Mouse (Mus musculus): Measurements from ENCODE around the gene Dennd6a. TPM values are rescaled to one million over a fixed set of nuclear protein-coding genes. Genes with fewer than 3 reads are reported as not detected.

Dennd6a gene
- polyA plus RNA-seq, 1 experiment = 15.8 TPM

- WGBS = 89% methylated on average over 7 of the region's 7 CpGs
- no peak for TF ChIP-seq POLR2A (IDR thresholded peaks at IDR 0.05; ENCODE audit: borderline replicate concordance, extremely low read depth, low read depth, low read length)
- no peak for TF ChIP-seq CTCF (IDR thresholded peaks at IDR 0.05; ENCODE audit: insufficient read depth, low read length)
Observed at GRCm38 (mm10) chr14:26595167-26595566, 21.5 kb downstream of the Dennd6a start.

GRCm38 (mm10) chr14:26595695-26596365, 22.2 kb downstream of the Dennd6a start:
- no peak for TF ChIP-seq CTCF (IDR thresholded peaks at IDR 0.05; ENCODE audit: insufficient read depth, low read length)

More at GRCm38 (mm10) chr14:26595167-26595566, 21.5 kb downstream of the Dennd6a start:
- Histone ChIP-seq H3K4me1 (ENCODE audit: control insufficient read depth, insufficient read depth, low read length) (no peaks in the 10 kb centered on the region; the same call in 1 of the 2 replicates), H3K4me3 (replicated peaks; ENCODE audit: extremely low read depth, low read depth, low read length) (no peak overlapping the region)
- DNase-seq = no peak

GRCm38 (mm10) chr14:26605354-26605753, 31.7 kb downstream of the Dennd6a start:
- TF ChIP-seq POLR2A (IDR thresholded peaks at IDR 0.05; ENCODE audit: borderline replicate concordance, extremely low read depth, low read depth, low read length) (no peak), CTCF (IDR thresholded peaks at IDR 0.05; ENCODE audit: insufficient read depth, low read length) (no peak)
- no peak for DNase-seq
- Histone ChIP-seq H3K4me1 (ENCODE audit: control insufficient read depth, insufficient read depth, low read length) (no peaks in the 10 kb centered on the region), H3K4me3 (replicated peaks; ENCODE audit: extremely low read depth, low read depth, low read length) (no peak overlapping the region)
- WGBS = 64% methylated on average over 4 of the region's 4 CpGs

More at GRCm38 (mm10) chr14:26595695-26596365, 22.2 kb downstream of the Dennd6a start:
- WGBS = 43% methylated on average over 5 of the region's 5 CpGs
- DNase-seq = no peak
- no peaks in the 10 kb centered on the region; the same call in 1 of the 2 replicates for H3K4me1 ChIP-seq (ENCODE audit: control insufficient read depth, insufficient read depth, low read length)
- no peak overlapping the region for H3K4me3 ChIP-seq (replicated peaks; ENCODE audit: extremely low read depth, low read depth, low read length)

GRCm38 (mm10) chr14:26609674-26610073, 36.0 kb downstream of the Dennd6a start:
- no peak for TF ChIP-seq CTCF (IDR thresholded peaks at IDR 0.05; ENCODE audit: insufficient read depth, low read length)
- TF ChIP-seq POLR2A (IDR thresholded peaks at IDR 0.05; ENCODE audit: borderline replicate concordance, extremely low read depth, low read depth, low read length) = no peak
- WGBS = 94% methylated on average over 1 of the region's 1 CpGs
- no peak for DNase-seq
- Histone ChIP-seq H3K4me3 (replicated peaks; ENCODE audit: extremely low read depth, low read depth, low read length) (no peak overlapping the region), H3K4me1 (ENCODE audit: control insufficient read depth, insufficient read depth, low read length) (no peaks in the 10 kb centered on the region)

- no peak overlapping the region for H3K4me3 ChIP-seq (replicated peaks; ENCODE audit: extremely low read depth, low read depth, low read length)
- WGBS = 85% methylated on average over 4 of the region's 4 CpGs
- TF ChIP-seq CTCF (IDR thresholded peaks at IDR 0.05; ENCODE audit: insufficient read depth, low read length) = no peak
- TF ChIP-seq POLR2A (IDR thresholded peaks at IDR 0.05; ENCODE audit: borderline replicate concordance, extremely low read depth, low read depth, low read length) = no peak
Observed at GRCm38 (mm10) chr14:26610689-26611088, 37.0 kb downstream of the Dennd6a start.

GRCm38 (mm10) chr14:26625301-26625700, 51.6 kb downstream of the Dennd6a start:
- Histone ChIP-seq H3K4me3 (replicated peaks; ENCODE audit: extremely low read depth, low read depth, low read length) (no peak overlapping the region), H3K4me1 (ENCODE audit: control insufficient read depth, insufficient read depth, low read length) (no peaks in the 10 kb centered on the region; the same call in 1 of the 2 replicates)
- no peak for DNase-seq
- WGBS = 54% methylated on average over 4 of the region's 4 CpGs
- TF ChIP-seq CTCF (IDR thresholded peaks at IDR 0.05; ENCODE audit: insufficient read depth, low read length) (no peak), POLR2A (IDR thresholded peaks at IDR 0.05; ENCODE audit: borderline replicate concordance, extremely low read depth, low read depth, low read length) (no peak)

More at GRCm38 (mm10) chr14:26610689-26611088, 37.0 kb downstream of the Dennd6a start:
- H3K4me1 ChIP-seq (ENCODE audit: control insufficient read depth, insufficient read depth, low read length) = no peaks in the 10 kb centered on the region
- DNase-seq = no peak

GRCm38 (mm10) chr14:26626605-26627140, 53.0 kb downstream of the Dennd6a start:
- TF ChIP-seq CTCF (IDR thresholded peaks at IDR 0.05; ENCODE audit: insufficient read depth, low read length) (no peak), POLR2A (IDR thresholded peaks at IDR 0.05; ENCODE audit: borderline replicate concordance, extremely low read depth, low read depth, low read length) (no peak)
- Histone ChIP-seq H3K4me3 (replicated peaks; ENCODE audit: extremely low read depth, low read depth, low read length) (no peak overlapping the region), H3K4me1 (ENCODE audit: control insufficient read depth, insufficient read depth, low read length) (no peaks in the 10 kb centered on the region; the same call in 1 of the 2 replicates)
- WGBS = 78% methylated on average over 5 of the region's 5 CpGs
- no peak for DNase-seq

- peaks cover 9% of the 10 kb centered on the region for H3K4me1 ChIP-seq (ENCODE audit: control insufficient read depth, insufficient read depth, low read length)
- DNase-seq = no peak
- WGBS = 16% methylated on average over 17 of the region's 17 CpGs
- TF ChIP-seq POLR2A (IDR thresholded peaks at IDR 0.05; ENCODE audit: borderline replicate concordance, extremely low read depth, low read depth, low read length) (no peak), CTCF (IDR thresholded peaks at IDR 0.05; ENCODE audit: insufficient read depth, low read length) (no peak)
- peak overlapping the region; percentile 46 for H3K4me3 ChIP-seq (replicated peaks; ENCODE audit: extremely low read depth, low read depth, low read length)
Observed at GRCm38 (mm10) chr14:26637025-26637850, 63.6 kb downstream of the Dennd6a start.

GRCm38 (mm10) chr14:26637851-26638707, 64.4 kb downstream of the Dennd6a start, which contains the start of gene Arf4:
TSS of gene Arf4 (plus strand) at chr14:26638074.
- TF ChIP-seq CTCF (IDR thresholded peaks at IDR 0.05; ENCODE audit: insufficient read depth, low read length) = no peak
- peak; percentile 94 for TF ChIP-seq POLR2A (IDR thresholded peaks at IDR 0.05; ENCODE audit: borderline replicate concordance, extremely low read depth, low read depth, low read length)
- Histone ChIP-seq H3K4me3 (replicated peaks; ENCODE audit: extremely low read depth, low read depth, low read length) (peak within 1 kb of the TSS; percentile 92), H3K4me1 (ENCODE audit: control insufficient read depth, insufficient read depth, low read length) (peaks cover 9% of the 10 kb centered on the region)
- under 1% methylated on average over 83 of the region's 83 CpGs for WGBS
- peak; percentile 94 for DNase-seq
